Mouse (Mus musculus): Measurements from ENCODE around the gene Fam213b.
A peak's percentile ranks its signal among the peaks of the same experiment; 100 is the strongest.

Fam213b gene

GRCm38 (mm10) chr4:154898506-154899446 lies at the start of gene Fam213b:
Gene Fam213b, minus strand, starts transcription at chr4:154899135.
- peak; percentile 28 to 47 for DNase-seq (ENCODE audit: low spot score in 2 of 2)

- DNase-seq (ENCODE audit: low spot score in 2 of 2): no peak
These were observed 49.4 kb upstream of the Fam213b start for GRCm38 (mm10) chr4:154948066-154948939.

GRCm38 (mm10) chr4:154946319-154946718 lies 47.4 kb upstream of the Fam213b start:
- no peak for DNase-seq (ENCODE audit: low spot score in 2 of 2)

- DNase-seq (ENCODE audit: low spot score in 2 of 2): peak; percentile 68 to 80
These were observed 45.2 kb upstream of the Fam213b start for GRCm38 (mm10) chr4:154944121-154944590.

GRCm38 (mm10) chr4:154943323-154944039 lies 44.5 kb upstream of the Fam213b start:
- DNase-seq (ENCODE audit: low spot score in 2 of 2): no peak

- DNase-seq (ENCODE audit: low spot score in 2 of 2): no peak
These were observed 43.8 kb upstream of the Fam213b start for GRCm38 (mm10) chr4:154942632-154943322.

- no peak for DNase-seq (ENCODE audit: low spot score in 2 of 2)
These were observed 42.9 kb upstream of the Fam213b start for GRCm38 (mm10) chr4:154941831-154942230.

- DNase-seq (ENCODE audit: low spot score in 2 of 2): no peak
These were observed 41.2 kb upstream of the Fam213b start for GRCm38 (mm10) chr4:154940156-154940555.

GRCm38 (mm10) chr4:154937746-154938145 lies 38.8 kb upstream of the Fam213b start:
- DNase-seq (ENCODE audit: low spot score in 2 of 2): no peak

- DNase-seq (ENCODE audit: low spot score in 2 of 2): peak; percentile 55 to 66
These were observed 37.8 kb upstream of the Fam213b start for GRCm38 (mm10) chr4:154936542-154937255.

- peak; percentile 58 to 69 for DNase-seq (ENCODE audit: low spot score in 2 of 2)
These were observed 36.9 kb upstream of the Fam213b start for GRCm38 (mm10) chr4:154935788-154936187.

- DNase-seq (ENCODE audit: low spot score in 2 of 2): no peak
These were observed 35.9 kb upstream of the Fam213b start for GRCm38 (mm10) chr4:154934800-154935199.

GRCm38 (mm10) chr4:154933306-154933907 lies 34.5 kb upstream of the Fam213b start:
- no peak for DNase-seq (ENCODE audit: low spot score in 2 of 2)

GRCm38 (mm10) chr4:154929088-154929660 lies 30.2 kb upstream of the Fam213b start:
- no peak for DNase-seq (ENCODE audit: low spot score in 2 of 2)

GRCm38 (mm10) chr4:154928395-154929087 lies 29.6 kb upstream of the Fam213b start, which contains the start of gene Tnfrsf14:
Gene Tnfrsf14, minus strand, starts transcription at chr4:154928563.
- no peak for DNase-seq (ENCODE audit: low spot score in 2 of 2)

GRCm38 (mm10) chr4:154927899-154928337 lies 29.0 kb upstream of the Fam213b start:
- peak in 1 of 2 experiments; percentile 34 for DNase-seq (ENCODE audit: low spot score in 2 of 2)

- no peak for DNase-seq (ENCODE audit: low spot score in 2 of 2)
These were observed 28.3 kb upstream of the Fam213b start for GRCm38 (mm10) chr4:154926969-154927898.

GRCm38 (mm10) chr4:154925413-154925812 lies 26.5 kb upstream of the Fam213b start:
- DNase-seq (ENCODE audit: low spot score in 2 of 2): peak; percentile 42 to 74

Measured in thymus, postnatal 10 days (tissue).